Mouse (Mus musculus): ENCODE results near the gene Gm49416. TPM values are rescaled to one million over a fixed set of nuclear protein-coding genes. Genes with fewer than 3 reads are reported as not detected.

Gene Gm49416
- total RNA-seq (2014; rRNA removed) (3.8 TPM in 1 of 2 replicates, not detected in the other), polyA plus RNA-seq (2015; fragmentation: Nextera tagmentation; extraction: Ambion mirVana) (not detected in 2 replicates)

DNA sequence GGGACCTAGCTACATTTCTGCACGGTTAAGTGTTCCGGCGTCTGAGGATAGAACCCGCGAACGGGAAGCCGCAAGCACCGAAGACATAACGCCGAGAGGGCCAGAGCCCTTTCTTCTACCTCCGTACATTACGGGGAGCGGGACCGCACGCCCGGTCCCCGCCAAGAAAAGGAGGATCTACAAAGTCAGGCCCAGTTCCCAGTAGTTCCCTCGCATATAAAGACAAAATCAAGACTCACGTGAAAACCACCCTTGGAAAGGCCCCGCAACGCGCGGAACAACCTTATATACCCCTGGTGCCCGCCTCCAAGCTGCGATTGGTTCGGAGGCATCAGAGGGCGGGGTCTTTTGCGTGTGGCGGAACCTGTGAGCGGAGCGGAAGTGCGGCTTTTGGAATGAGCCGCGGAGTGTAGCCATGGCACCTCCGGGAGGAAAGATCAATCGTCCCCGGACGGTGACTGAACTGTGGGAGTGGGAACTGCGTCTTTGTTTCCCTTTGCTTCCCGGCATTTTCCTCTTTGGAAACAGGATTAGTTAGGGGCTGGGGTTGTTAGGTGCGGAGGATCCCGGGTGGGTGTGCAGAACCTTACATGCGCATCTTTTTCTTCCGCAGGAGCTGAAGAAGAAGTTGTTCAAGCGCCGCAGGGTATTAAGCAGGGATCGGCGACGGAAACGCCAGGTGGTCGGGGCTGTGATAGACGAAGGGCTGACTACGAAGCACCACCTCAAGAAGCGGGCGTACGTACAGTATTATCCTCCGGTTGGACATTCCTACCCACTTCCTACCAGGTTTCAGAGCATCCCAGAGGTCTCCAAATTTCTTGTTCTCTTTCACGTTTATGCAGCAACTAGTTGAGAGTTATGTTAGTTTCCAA lies at the start of gene Gm49416, which contains the start of gene 1810009A15Rik:
Gene Gm49416, plus strand, starts transcription at position 416 of the 875 bp plus-strand sequence.
Gene 1810009A15Rik, plus strand, starts transcription at position 343 of the 875 bp plus-strand sequence.
- Histone ChIP-seq H3K4me2 (ENCODE audit: low read depth, low read length, poor library complexity, severe bottlenecking) (peak within 1 kb of the TSS; percentile 59), H3K9ac (replicated peaks; ENCODE audit: low read length, poor library complexity, severe bottlenecking) (peak within 1 kb of the TSS; percentile 70), H3K4me1 (ENCODE audit: insufficient read depth, low read length) (peaks cover 4% of the 10 kb centered on the region), H3K9me3 (ENCODE audit: low read length) (no peaks in the 10 kb centered on the region), H3K4me3 (ENCODE audit: low read depth, low read length) (peak within 1 kb of the TSS; percentile 52), H3K27ac (ENCODE audit: low read depth, low read length) (peak within 1 kb of the TSS; percentile 77), H3K36me3 (ENCODE audit: insufficient read depth, low read length) (no peaks in the 10 kb centered on the region), H3K27me3 (ENCODE audit: insufficient read depth, low read length) (no peaks in the 10 kb centered on the region)
- ATAC-seq (ENCODE audit: low FRiP score) (peak; percentile 95), DNase-seq (ENCODE audit: low spot score) (peak; percentile 98)
- under 1% methylated on average over 58 of the region's 58 CpGs for WGBS
- TF ChIP-seq CTCF (IDR thresholded peaks at IDR 0.05) = no peak

DNA sequence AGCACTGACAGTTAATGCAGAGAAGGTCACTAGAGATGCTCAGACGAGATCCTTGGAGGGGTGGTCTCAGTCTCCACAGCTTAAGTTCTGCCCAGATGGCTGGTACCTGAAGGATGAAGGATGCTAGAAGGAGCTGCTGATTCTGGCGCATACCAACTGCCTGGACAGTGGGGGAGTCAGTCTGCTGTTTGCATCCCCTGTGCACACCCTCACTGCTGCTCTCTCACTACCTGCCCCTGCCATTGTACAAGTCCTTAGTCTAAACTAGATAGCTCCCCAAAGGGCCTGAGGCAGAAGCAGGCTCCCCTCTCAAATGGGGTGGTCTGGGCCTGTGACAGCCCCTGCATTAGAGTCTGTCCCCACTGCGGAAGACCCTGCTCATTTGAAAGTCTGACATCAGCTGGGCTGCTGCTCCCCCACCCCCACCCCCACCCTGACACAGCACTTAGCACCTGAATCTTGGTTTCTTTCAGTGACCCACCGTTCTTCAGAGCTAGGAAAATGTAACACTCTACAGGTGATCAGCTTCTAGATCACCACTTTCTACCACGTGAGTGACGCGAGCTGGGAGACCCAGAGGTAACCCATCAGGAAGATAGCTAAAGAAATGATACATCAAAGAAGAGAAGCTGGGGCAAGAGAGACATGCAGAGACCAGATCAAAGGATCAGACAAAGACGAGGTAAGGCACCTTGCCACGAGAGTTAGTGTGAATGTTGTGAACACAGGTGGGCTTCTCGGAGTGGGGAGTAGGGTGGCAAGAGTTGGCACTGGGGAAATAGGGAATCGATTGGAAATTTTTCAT lies 49.4 kb upstream of the Gm49416 start, which contains the start of gene Gng3:
Gene Gng3, minus strand, starts transcription at position 92 of the 805 bp plus-strand sequence.
- peak; percentile 85 for ATAC-seq (ENCODE audit: low FRiP score)
- WGBS = 20% methylated on average over 11 of the region's 11 CpGs

DNA sequence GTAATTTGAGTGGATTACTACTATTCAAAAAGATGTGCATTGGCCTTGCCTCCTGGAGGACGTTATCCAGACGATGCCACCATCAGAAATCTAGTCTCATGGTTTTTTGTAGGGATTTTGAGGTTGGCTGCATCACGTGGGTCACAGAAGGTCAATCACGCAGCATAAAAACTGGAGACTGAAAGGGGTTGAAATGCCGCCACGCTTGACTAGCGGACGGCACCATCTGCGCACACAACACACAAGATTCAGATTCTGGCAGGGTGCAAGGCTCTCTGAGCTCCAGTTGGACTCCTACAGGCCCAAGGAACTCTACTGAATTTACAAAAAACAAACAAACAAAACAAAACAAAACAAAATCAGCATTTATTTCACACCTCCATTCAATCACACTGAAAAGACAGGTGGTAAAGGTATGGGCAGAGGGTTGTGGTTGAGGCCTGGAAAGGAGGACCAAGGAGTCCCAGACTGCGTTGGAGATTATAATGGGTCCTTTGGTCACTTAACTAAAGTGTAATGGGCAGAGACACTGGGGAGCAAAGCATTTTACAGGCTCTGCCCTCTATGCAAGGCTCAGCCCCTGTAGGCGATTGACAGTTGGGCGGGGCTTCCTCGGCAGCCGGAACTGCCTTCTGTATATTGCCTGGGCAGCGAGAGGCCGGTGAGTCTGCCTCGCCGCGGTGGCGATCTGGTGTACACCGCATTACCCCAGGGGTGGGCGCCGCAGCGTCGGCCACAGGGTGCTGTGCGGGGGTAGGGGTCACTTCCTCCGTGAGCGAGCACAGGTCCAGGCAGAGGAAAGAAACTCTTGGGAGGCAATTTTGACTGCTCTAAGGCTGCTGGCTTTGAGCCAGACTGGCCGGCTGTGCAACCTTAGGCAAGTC lies 48.6 kb upstream of the Gm49416 start:
- peak overlapping the region; percentile 68 for H3K4me3 ChIP-seq (ENCODE audit: low read depth, low read length)
- peak; percentile 6; the same call in 1 of the 2 replicates for TF ChIP-seq CTCF (IDR thresholded peaks at IDR 0.05)
- H3K4me1 ChIP-seq (ENCODE audit: insufficient read depth, low read length) = peaks cover 9% of the 10 kb centered on the region
- ATAC-seq (ENCODE audit: low FRiP score) = peak; percentile 21
- peaks cover 6% of the 10 kb centered on the region; the same call in 1 of the 2 replicates for H3K36me3 ChIP-seq (ENCODE audit: insufficient read depth, low read length)
- H3K27me3 ChIP-seq (ENCODE audit: insufficient read depth, low read length) = no peaks in the 10 kb centered on the region
- H3K4me2 ChIP-seq (ENCODE audit: low read depth, low read length, poor library complexity, severe bottlenecking) = peak overlapping the region; percentile 85
- peak; percentile 76 for DNase-seq (ENCODE audit: low spot score)
- no peaks in the 10 kb centered on the region for H3K9me3 ChIP-seq (ENCODE audit: low read length)
- H3K9ac ChIP-seq (replicated peaks; ENCODE audit: low read length, poor library complexity, severe bottlenecking) = peak overlapping the region; percentile 87
- H3K27ac ChIP-seq (ENCODE audit: low read depth, low read length) = peak overlapping the region; percentile 96
- 10% methylated on average over 28 of the region's 29 CpGs for WGBS

More for the DNA sequence above, 49.4 kb upstream of the Gm49416 start, which contains the start of gene Gng3:
- TF ChIP-seq CTCF (IDR thresholded peaks at IDR 0.05) = no peak; the same call in 1 of the 2 replicates
- H3K36me3 ChIP-seq (ENCODE audit: insufficient read depth, low read length) = peaks cover 9% of the 10 kb centered on the region
- H3K4me2 ChIP-seq (ENCODE audit: low read depth, low read length, poor library complexity, severe bottlenecking) = peak within 1 kb of the TSS; percentile 85
- peak; percentile 95 for DNase-seq (ENCODE audit: low spot score)
- peaks cover 9% of the 10 kb centered on the region for H3K4me1 ChIP-seq (ENCODE audit: insufficient read depth, low read length)
- H3K27me3 ChIP-seq (ENCODE audit: insufficient read depth, low read length) = no peaks in the 10 kb centered on the region
- peak within 1 kb of the TSS; percentile 87 for H3K9ac ChIP-seq (replicated peaks; ENCODE audit: low read length, poor library complexity, severe bottlenecking)
- no peaks in the 10 kb centered on the region for H3K9me3 ChIP-seq (ENCODE audit: low read length)
- peak within 1 kb of the TSS; percentile 96 for H3K27ac ChIP-seq (ENCODE audit: low read depth, low read length)
- peak within 1 kb of the TSS; percentile 68 for H3K4me3 ChIP-seq (ENCODE audit: low read depth, low read length)

DNA sequence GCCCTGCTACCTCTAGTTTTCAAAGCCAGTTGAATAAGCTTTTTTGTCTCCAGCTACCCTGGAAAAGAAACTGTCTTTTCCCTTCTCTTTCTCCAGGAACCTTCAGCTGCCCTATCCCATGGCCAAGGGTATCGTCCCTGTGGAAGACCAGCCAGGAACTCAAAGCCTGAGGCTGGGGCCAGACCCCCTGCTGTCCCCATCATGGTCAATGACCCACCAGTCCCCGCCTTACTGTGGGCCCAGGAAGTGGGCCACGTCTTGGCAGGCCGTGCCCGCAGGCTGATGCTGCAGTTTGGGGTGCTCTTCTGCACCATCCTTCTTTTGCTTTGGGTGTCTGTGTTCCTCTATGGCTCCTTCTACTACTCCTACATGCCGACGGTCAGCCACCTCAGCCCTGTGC lies 47.7 kb upstream of the Gm49416 start:
- peaks cover 9% of the 10 kb centered on the region for H3K4me1 ChIP-seq (ENCODE audit: insufficient read depth, low read length)
- DNase-seq (ENCODE audit: low spot score) = no peak

DNA sequence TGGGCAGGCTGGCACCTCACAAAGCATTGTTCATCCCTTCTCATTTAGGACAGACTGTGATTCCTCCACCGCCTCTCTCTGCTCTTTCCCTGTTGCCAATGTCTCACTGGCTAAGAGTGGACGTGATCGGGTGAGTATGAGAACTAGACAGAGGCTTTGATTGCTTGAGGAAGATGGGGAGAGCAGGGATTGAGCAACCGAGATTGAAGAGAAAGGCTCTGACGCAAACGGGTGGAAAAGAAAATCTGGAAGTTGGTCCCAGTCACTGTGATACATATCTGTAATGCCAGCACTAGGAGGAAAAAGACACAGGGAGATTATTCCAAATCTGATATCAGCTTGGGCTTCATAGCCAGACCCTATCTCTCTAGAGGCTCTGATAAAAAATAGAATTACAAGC lies 45.8 kb upstream of the Gm49416 start:
- Histone ChIP-seq H3K4me1 (ENCODE audit: insufficient read depth, low read length) (peaks cover 9% of the 10 kb centered on the region), H3K4me3 (ENCODE audit: low read depth, low read length) (no peak overlapping the region), H3K27ac (ENCODE audit: low read depth, low read length) (no peak overlapping the region), H3K36me3 (ENCODE audit: insufficient read depth, low read length) (peaks cover 31% of the 10 kb centered on the region), H3K4me2 (ENCODE audit: low read depth, low read length, poor library complexity, severe bottlenecking) (no peak overlapping the region), H3K9ac (replicated peaks; ENCODE audit: low read length, poor library complexity, severe bottlenecking) (no peak overlapping the region), H3K9me3 (ENCODE audit: low read length) (no peaks in the 10 kb centered on the region), H3K27me3 (ENCODE audit: insufficient read depth, low read length) (no peaks in the 10 kb centered on the region)
- no peak for TF ChIP-seq CTCF (IDR thresholded peaks at IDR 0.05)
- WGBS = 87% methylated on average over 6 of the region's 6 CpGs
- DNase-seq (ENCODE audit: low spot score) = no peak
- no peak for ATAC-seq (ENCODE audit: low FRiP score)

More for the DNA sequence above, 47.7 kb upstream of the Gm49416 start:
- WGBS = 92% methylated on average over 7 of the region's 7 CpGs
- Histone ChIP-seq H3K27me3 (ENCODE audit: insufficient read depth, low read length) (no peaks in the 10 kb centered on the region), H3K36me3 (ENCODE audit: insufficient read depth, low read length) (peaks cover 12% of the 10 kb centered on the region), H3K9ac (replicated peaks; ENCODE audit: low read length, poor library complexity, severe bottlenecking) (peak overlapping the region; percentile 87), H3K27ac (ENCODE audit: low read depth, low read length) (no peak overlapping the region), H3K4me2 (ENCODE audit: low read depth, low read length, poor library complexity, severe bottlenecking) (peak overlapping the region; percentile 85), H3K9me3 (ENCODE audit: low read length) (no peaks in the 10 kb centered on the region), H3K4me3 (ENCODE audit: low read depth, low read length) (peak overlapping the region; percentile 68)
- no peak for ATAC-seq (ENCODE audit: low FRiP score)
- TF ChIP-seq CTCF (IDR thresholded peaks at IDR 0.05) = no peak
